Mouse (Mus musculus): ENCODE measurements around the gene Lrrc32.

The Lrrc32 gene
- long read RNA-seq, experiment 1, full-length matches to known transcripts, result 2 of 2 reads
- long read RNA-seq, experiment 1, partial matches to known transcripts, result 0 of 2 reads
- long read RNA-seq, experiment 1, other reads (novel, unspliced or antisense), result 0 of 2 reads
- long read RNA-seq, experiment 2, full-length matches to known transcripts, result 3 of 6 reads
- long read RNA-seq, experiment 2, partial matches to known transcripts, result 0 of 6 reads
- long read RNA-seq, experiment 2, other reads (novel, unspliced or antisense), result 3 of 6 reads

GRCm38 (mm10) chr7:98489131-98489530, at the start of gene Lrrc32:
Lrrc32 (plus strand) TSS chr7:98489283.
- intact Hi-C loops (cut with DNase I), result no loop called here

DNA sequence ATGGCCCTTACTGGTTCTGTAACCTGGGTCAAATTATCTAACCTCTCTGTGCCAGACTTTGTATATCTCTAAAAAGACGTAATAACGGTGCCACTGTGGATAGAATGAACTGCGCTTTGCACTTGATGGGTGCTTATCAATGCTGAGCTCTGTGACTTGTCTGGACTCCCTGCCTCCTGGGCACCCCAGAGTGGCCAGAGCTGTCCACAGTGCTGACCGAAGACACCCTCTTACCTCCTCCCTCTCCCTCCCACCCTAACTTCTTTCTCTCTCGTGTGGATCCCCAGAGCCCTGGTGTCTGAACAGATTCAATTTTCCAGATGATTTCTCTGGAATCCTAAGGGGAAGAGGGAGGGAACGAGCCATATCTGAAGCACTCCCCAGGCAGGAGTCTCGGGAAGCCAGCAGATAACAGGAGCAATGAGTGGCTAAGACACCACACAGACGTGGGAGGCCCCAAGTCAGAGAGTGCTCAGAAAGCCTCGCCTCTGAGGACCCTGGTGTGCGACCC, 49.1 kb upstream of the Lrrc32 start, which contains the start of gene Gucy2d:
Gucy2d (plus strand) TSS at position 461 of the 511 bp plus-strand sequence.
- intact Hi-C loops (cut with DNase I), result no loop called here

GRCm38 (mm10) chr7:98446873-98447272, 42.2 kb upstream of the Lrrc32 start:
- intact Hi-C loops (cut with DNase I), result loop anchor here (5.0 kb wide), 1 partner anchor 100 kb away; no protein-coding TSS in a partner anchor

DNA sequence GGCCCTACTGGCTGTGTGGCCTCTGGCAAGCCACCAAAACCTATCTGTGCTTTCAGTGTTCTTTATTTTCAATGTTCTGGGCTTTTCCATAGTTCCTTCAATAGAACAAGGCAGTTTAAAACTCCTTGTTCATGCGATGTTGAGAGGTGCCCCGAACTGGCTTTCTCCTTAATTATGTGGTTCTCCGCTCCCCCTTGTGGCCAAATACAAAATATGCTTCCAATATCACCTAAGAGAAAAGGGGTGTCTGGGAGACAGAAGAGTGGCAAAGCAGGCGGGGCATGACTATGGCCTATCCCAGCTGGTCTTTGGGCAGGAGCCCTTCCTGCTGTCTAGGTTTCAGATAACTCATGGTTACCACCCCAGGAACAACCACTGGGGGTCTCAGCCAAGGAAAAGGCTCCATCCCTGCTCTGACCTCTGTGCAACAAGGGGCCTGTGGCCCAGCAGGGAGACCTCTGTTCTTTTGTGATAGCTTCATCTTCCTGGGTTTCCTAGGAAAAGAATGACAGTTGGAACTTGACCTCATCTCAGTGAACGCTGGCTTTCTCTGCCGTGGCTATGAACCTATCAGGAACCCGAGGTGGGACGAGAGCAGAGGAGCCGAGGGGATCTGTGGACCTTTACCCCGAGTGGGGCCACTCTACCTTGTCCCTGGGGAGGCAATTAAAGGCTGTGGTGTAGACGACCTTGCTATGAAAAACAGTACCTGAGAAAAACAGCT, 41.3 kb upstream of the Lrrc32 start:
- intact Hi-C loops (cut with DNase I), result loop anchor here (5.0 kb wide), 1 partner anchor 100 kb away; no protein-coding TSS in a partner anchor

GRCm38 (mm10) chr7:98448309-98448630, 40.8 kb upstream of the Lrrc32 start:
- intact Hi-C loops (cut with DNase I), result loop anchor here (5.0 kb wide), 1 partner anchor 101 kb away; no protein-coding TSS in a partner anchor

DNA sequence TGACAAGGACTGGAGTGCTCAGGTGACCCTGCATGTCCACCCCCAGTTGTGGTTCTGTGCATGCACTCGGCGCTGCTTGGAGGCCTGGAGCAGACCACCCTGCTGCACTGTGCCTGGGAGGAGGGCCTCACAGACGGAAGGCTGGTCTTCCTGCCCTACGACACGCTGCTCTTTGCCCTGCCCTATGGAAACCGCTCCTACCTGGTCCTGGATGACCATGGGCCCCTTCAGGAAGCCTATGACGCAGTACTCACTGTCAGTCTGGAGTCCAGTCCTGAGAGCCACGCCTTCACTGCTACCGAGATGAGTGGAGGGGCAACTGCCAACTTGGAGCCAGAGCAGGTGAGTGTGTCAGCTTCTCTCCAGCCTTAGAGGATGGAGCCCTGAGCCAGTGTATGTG, 39.4 kb upstream of the Lrrc32 start:
- intact Hi-C loops (cut with DNase I), result loop anchor here (5.0 kb wide), 1 partner anchor 102 kb away; no protein-coding TSS in a partner anchor

DNA sequence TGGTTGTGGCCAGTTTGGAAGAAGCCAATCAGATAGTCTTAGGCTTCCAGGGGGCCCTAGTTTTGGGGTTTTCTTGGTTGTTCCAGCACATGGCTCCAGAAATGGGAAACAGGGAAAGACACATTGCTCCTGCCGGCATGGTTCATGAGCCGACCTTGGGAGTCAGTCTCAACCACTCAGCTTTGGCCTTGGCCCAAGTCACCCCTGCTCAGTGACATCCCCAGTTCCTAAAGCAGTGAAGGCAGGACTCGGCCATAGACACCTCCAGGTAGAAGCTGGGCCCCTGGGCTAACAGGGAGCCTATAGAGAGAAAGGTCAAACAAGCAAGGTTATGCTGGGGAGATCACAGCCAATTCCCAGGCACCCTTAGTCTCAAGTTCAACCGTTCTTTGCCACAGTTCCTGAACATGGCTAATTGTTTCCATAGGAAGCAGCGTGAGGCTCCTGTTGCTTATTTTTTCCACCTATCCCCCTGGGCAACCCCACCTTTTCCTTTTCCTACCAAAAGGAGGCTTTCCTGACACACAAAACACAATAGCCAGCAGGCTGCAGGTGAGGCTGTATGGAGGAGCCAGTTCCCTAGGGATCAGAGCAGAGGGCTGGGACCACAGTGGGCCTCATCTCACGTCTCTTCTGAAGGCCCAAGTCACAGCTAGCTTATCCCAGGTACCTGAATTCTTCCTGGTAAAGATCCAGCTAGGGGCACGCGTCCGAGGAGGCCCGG, 34.5 kb upstream of the Lrrc32 start:
- intact Hi-C loops (cut with DNase I), result no loop called here

DNA sequence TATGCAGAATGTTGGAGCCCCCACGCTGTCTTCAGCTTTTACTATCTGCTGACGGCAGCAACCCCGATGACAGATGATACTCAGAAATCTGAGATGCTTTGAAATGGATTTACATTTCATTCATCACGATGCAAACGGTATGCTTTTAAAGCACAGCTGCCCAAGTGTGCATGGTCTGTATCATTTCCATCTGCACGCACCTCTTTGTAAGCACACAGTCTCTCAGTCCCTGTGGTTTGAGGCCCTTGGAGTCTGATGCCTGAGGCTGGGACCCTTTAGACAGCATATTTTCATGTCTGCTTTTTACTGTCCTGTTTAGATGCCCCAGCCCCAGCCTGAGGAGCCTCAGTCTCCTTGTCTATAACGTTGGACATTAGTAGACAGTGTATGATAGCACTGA, 28.8 kb upstream of the Lrrc32 start:
- intact Hi-C loops (cut with DNase I), result no loop called here

GRCm38 (mm10) chr7:98469089-98469488, 20.0 kb upstream of the Lrrc32 start:
- intact Hi-C loops (cut with DNase I), result no loop called here

- intact Hi-C loops (cut with DNase I), result no loop called here
These were observed 16.6 kb upstream of the Lrrc32 start for GRCm38 (mm10) chr7:98472529-98472928.

- intact Hi-C loops (cut with DNase I), result no loop called here
These were observed 14.5 kb upstream of the Lrrc32 start for GRCm38 (mm10) chr7:98474558-98474957.

GRCm38 (mm10) chr7:98477153-98477552, 11.9 kb upstream of the Lrrc32 start:
- intact Hi-C loops (cut with DNase I), result no loop called here

- intact Hi-C loops (cut with DNase I), result loop anchor here (2.0 to 5.0 kb wide), 3 partner anchors 108 to 217 kb away; no protein-coding TSS in a partner anchor
These were observed 8.6 kb upstream of the Lrrc32 start for GRCm38 (mm10) chr7:98480481-98480880.

GRCm38 (mm10) chr7:98481066-98481734, 7.9 kb upstream of the Lrrc32 start:
- intact Hi-C loops (cut with DNase I), result loop anchor here (2.0 to 5.0 kb wide), 3 partner anchors 108 to 216 kb away; no protein-coding TSS in a partner anchor

- intact Hi-C loops (cut with DNase I), result loop anchor here (2.0 to 5.0 kb wide), 3 partner anchors 107 to 215 kb away; no protein-coding TSS in a partner anchor
These were observed 7.2 kb upstream of the Lrrc32 start for GRCm38 (mm10) chr7:98481861-98482260.

DNA sequence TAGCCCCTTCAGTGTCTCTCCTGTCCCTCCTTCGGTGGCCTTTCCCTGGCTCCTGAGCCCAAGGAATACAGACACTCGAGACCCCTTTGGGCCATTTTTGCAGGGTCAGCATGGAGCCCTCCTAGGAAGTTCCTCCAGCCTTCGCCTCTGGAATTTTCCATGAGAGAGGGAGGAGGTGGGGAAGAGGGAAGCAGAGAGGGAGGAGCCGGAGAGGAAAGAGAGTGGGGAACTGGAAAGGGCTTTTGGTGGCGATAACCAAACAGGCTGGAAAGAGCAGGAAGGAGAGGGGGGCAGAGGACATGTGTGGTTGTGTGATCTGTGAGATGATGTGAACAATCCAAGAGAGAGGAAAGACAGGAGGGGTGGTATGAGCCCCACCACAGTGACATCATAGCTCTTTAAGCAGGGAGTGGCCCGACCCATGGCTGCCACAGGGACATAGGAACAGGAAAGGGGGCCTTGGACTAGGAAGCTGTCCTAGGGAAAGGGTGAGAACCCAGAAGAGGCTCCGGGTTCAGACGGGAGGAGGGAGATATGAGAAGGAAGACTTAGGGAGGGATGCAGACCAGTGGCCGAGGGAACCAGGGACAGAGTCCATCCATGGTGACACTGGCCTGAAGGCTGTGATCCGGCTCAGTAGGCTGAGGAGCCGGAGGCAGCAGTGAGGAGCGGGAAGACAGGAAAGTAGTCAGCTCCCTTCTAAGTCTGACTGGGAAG, 6.4 kb upstream of the Lrrc32 start:
- intact Hi-C loops (cut with DNase I), result loop anchor here (5.0 kb wide), 1 partner anchor 215 kb away; no protein-coding TSS in a partner anchor

GRCm38 (mm10) chr7:98483268-98483607, 5.8 kb upstream of the Lrrc32 start:
- intact Hi-C loops (cut with DNase I), result loop anchor here (5.0 kb wide), 1 partner anchor 214 kb away; no protein-coding TSS in a partner anchor

DNA sequence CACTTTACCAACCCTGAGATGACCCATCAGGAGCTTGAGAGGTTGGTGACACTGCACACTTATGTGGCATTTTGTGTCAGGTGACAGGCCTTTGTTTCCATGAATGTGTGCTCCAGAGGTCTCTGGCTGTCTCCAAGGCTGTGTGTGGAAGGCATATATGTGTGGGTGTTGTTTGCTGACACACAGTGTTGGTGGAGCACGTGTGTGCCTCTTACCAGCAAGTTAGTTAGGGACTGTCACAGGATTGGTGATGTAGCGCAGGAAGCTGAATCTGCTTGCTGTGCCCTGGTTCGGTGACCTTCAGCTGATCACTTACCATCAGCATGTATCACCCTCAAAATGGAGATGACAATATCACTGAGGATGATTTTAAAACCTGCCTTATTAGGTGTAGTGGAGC, 4.2 kb upstream of the Lrrc32 start:
- intact Hi-C loops (cut with DNase I), result loop anchor here (5.0 kb wide), 1 partner anchor 212 kb away; no protein-coding TSS in a partner anchor

GRCm38 (mm10) chr7:98485508-98485907, 3.6 kb upstream of the Lrrc32 start:
- intact Hi-C loops (cut with DNase I), result no loop called here

DNA sequence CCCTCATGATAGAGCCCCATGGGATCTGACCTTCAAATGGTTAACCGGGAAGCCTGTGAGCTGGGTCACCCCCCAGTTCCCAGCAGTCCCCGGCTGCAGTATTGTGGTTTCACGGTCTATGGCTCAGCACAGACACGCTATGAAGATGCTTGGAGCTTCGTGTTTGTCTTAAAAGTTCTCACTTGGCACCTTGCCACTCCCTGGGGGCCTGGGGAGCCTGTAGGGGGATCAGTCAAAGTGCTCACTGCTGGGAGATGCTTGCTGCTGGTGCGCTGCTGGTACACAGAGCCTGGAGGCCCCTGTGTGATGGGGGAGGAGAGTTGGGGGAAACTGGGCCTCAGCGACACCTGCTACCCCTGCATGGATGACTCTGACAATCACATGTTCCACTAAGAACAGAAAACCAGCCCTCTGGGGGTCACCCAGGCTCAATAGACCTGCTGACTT, 2.6 kb upstream of the Lrrc32 start:
- intact Hi-C loops (cut with DNase I), result no loop called here

Measured in adrenal gland (tissue).